Comparison of ENCODE assay signal across 9 mouse cellular contexts in the genomic region with DNA sequence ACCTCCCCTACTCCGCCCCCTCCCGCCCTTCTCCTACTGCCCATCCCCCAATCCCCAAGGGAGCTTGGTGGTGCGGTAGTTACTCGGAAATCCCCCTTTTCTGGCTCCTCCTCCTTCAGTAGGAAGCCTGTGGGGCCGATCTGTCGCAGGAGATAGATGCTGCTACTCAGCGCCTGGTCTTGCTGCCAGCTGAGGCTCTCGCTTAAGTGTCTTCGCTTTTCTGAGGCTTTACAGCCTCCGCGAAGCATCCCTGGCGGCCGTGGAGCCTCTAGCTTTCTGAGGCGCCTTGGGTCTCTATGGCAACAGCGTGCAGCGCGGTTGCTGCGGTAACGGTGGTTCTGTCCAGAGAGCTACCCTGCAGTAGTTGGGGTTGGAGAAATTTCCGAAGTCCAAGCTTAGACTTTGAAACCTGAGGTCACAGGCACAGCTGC. TPM values are rescaled to one million over a fixed set of nuclear protein-coding genes. Genes with fewer than 3 reads are reported as not detected.
DNase-seq lines count a peak whose midpoint lies in the region; ATAC-seq and TF ChIP-seq lines count a peak whose summit lies in the region.
"Had no signal": no experiment of that assay in that cellular context is flagged by ENCODE, and none has a peak within 500 bp of the region (broad histone marks: within the 10 kb centered on the region; RNA-seq: fewer than 3 reads in every experiment).

A gene (minus strand): TSS at position 298 of the 431 bp plus-strand sequence.

- no peak within 1 kb of the TSS for H3K27ac ChIP-seq in ES-Bruce4 (ENCODE audit: insufficient read depth, low read length)
- H3K27ac ChIP-seq in forebrain, embryonic 10.5 days, result peak within 1 kb of the TSS; percentile 60; the same call in 1 of the 2 replicates
- H3K27ac ChIP-seq in layer of hippocampus, adult 2 months, result peak within 1 kb of the TSS; percentile 78
- H3K27ac ChIP-seq in liver, postnatal 0 days (ENCODE audit: low read depth), result no peak within 1 kb of the TSS

- no peaks in the 10 kb centered on the region for H3K4me1 ChIP-seq in ES-Bruce4 (ENCODE audit: control insufficient read depth, insufficient read depth, low read length)
- H3K4me1 ChIP-seq in forebrain, embryonic 10.5 days, result peaks cover 10% of the 10 kb centered on the region
- peaks cover 4% of the 10 kb centered on the region for H3K4me1 ChIP-seq in liver, postnatal 0 days (ENCODE audit: insufficient read depth)

- H3K4me2 ChIP-seq in liver, postnatal 0 days (ENCODE audit: low read depth, low read length), result peak within 1 kb of the TSS; percentile 55

- no peaks in the 10 kb centered on the region for H3K9me3 ChIP-seq in ES-Bruce4 (replicated peaks; ENCODE audit: control insufficient read depth, insufficient read depth, low read length, poor library complexity, severe bottlenecking)
- H3K9me3 ChIP-seq in forebrain, embryonic 10.5 days, result no peaks in the 10 kb centered on the region
- H3K9me3 ChIP-seq in liver, postnatal 0 days (ENCODE audit: low read length), result no peaks in the 10 kb centered on the region

- H3K9ac ChIP-seq in ES-Bruce4 (ENCODE audit: low read depth, poor library complexity, severe bottlenecking), result no peak within 1 kb of the TSS
- H3K9ac ChIP-seq in liver, postnatal 0 days (replicated peaks), result no peak within 1 kb of the TSS

- no peaks in the 10 kb centered on the region for H3K36me3 ChIP-seq in ES-Bruce4 (ENCODE audit: control insufficient read depth, insufficient read depth, low read length, poor library complexity, severe bottlenecking)
- no peaks in the 10 kb centered on the region for H3K36me3 ChIP-seq in forebrain, embryonic 10.5 days (replicated peaks)
- H3K36me3 ChIP-seq in liver, postnatal 0 days (replicated peaks; ENCODE audit: insufficient read depth, low read length), result no peaks in the 10 kb centered on the region

- no peak for TF ChIP-seq EP300 in ES-Bruce4 (IDR thresholded peaks at IDR 0.05; ENCODE audit: insufficient read depth, low read depth, low read length)
- TF ChIP-seq EP300 in liver, postnatal 0 days (IDR thresholded peaks at IDR 0.05; ENCODE audit: low read depth), result no peak

- peak; percentile 93 to 98 for ATAC-seq in hematopoietic stem cell, adult 5-6 weeks (replicated peaks in 1 of 2; ENCODE audit: insufficient read depth in 1 of 2, low FRiP score in 2 of 2, low TSS enrichment in 1 of 2, low read depth in 1 of 2, poor library complexity in 2 of 2, severe bottlenecking in 2 of 2)
- ATAC-seq in liver, postnatal 0 days, result peak; percentile 31; the same call in 1 of the 2 replicates

- no peak for TF ChIP-seq CTCF in ES-Bruce4 (IDR thresholded peaks at IDR 0.05; ENCODE audit: low read depth, low read length)
- TF ChIP-seq CTCF in layer of hippocampus, adult 2 months (conservative IDR thresholded peaks at IDR 0.05), result no peak; the same call in none of the 2 replicates
- TF ChIP-seq CTCF in liver, postnatal 0 days (IDR thresholded peaks at IDR 0.05; ENCODE audit: low read depth), result no peak

- peak within 1 kb of the TSS; percentile 37 for H3K4me3 ChIP-seq in ES-Bruce4 (ENCODE audit: low read depth, low read length)
- H3K4me3 ChIP-seq in forebrain, embryonic 10.5 days, result peak within 1 kb of the TSS; percentile 52
- H3K4me3 ChIP-seq in layer of hippocampus, adult 2 months, result peak within 1 kb of the TSS; percentile 53
- no peak within 1 kb of the TSS for H3K4me3 ChIP-seq in liver, postnatal 0 days (ENCODE audit: low read depth, low read length)

- DNase-seq in brain, embryonic 18.5 days (ENCODE audit: low read depth, low spot score), result peak; percentile 70
- DNase-seq in forebrain, embryonic 10.5 days (ENCODE audit: extremely low spot score, low spot score), result peak; percentile 72
- peak; percentile 88 to 93 for DNase-seq in layer of hippocampus, adult 2 months (ENCODE audit: low spot score in 2 of 2)
- DNase-seq in liver, postnatal 0 days, result peak; percentile 22
- peak; percentile 11 for DNase-seq in ovary, postnatal 14 days (ENCODE audit: low spot score)
- peak; percentile 45 for DNase-seq in thymus, postnatal 4 days

- H3K27me3 ChIP-seq in ES-Bruce4 (ENCODE audit: control insufficient read depth, insufficient read depth, low read length, poor library complexity, severe bottlenecking), result no peaks in the 10 kb centered on the region
- no peaks in the 10 kb centered on the region for H3K27me3 ChIP-seq in forebrain, embryonic 10.5 days (ENCODE audit: poor library complexity, severe bottlenecking)
- no peaks in the 10 kb centered on the region for H3K27me3 ChIP-seq in liver, postnatal 0 days (ENCODE audit: insufficient read depth, low read length)

- TF ChIP-seq POLR2A in ES-Bruce4 (IDR thresholded peaks at IDR 0.05; ENCODE audit: insufficient read depth, low read length), result no peak

- WGBS in forebrain, embryonic 10.5 days, result 1% methylated on average over 20 of the region's 20 CpGs
- WGBS in liver, postnatal 0 days (ENCODE audit: insufficient replicate concordance), result 2% methylated on average over 20 of the region's 20 CpGs

RNA-seq across cellular contexts. Expression of the gene that starts here (rescaled TPM):
- polyA plus RNA-seq in ES-Bruce4 (2011; ENCODE audit: insufficient read depth, insufficient read length, low read depth, missing spikeins), result not detected in 2 replicates
- polyA plus RNA-seq in forebrain, embryonic 10.5 days (2016; fragmentation: Nextera tagmentation; extraction: Ambion mirVana), result not detected in 2 replicates
- 0.38 TPM in 1 of 2 replicates, not detected in the other for total RNA-seq in hematopoietic stem cell, adult 5-6 weeks (2017)
- not detected for total RNA-seq in layer of hippocampus, adult 2 months (2021)
- not detected in 2 replicates for polyA plus RNA-seq in liver, postnatal 0 days (2015; fragmentation: Nextera tagmentation; extraction: Ambion mirVana)
- total RNA-seq: gastrocnemius, postnatal 36 days had no signal

Comparison
In these comparisons a context has a peak if more than half of its experiments do, and no peak if none do; other contexts are left out.
1. Peak in DNase-seq, H3K4me3 ChIP-seq and H3K27ac ChIP-seq in forebrain, embryonic 10.5 days; RNA of the gene not detected or under 1 TPM.
2. Peak in ATAC-seq in hematopoietic stem cell, adult 5-6 weeks; RNA of the gene not detected or under 1 TPM.
3. Peak in DNase-seq, H3K4me3 ChIP-seq and H3K27ac ChIP-seq in layer of hippocampus, adult 2 months; RNA of the gene not detected or under 1 TPM.
4. Peak in DNase-seq, ATAC-seq and H3K4me2 ChIP-seq in liver, postnatal 0 days; RNA of the gene not detected or under 1 TPM.
5. DNase-seq: peak in every context shown above with its lines; median percentile 90 in layer of hippocampus, adult 2 months; 72 in forebrain, embryonic 10.5 days; 70 in brain, embryonic 18.5 days; 45 in thymus, postnatal 4 days; 22 in liver, postnatal 0 days; 11 in ovary, postnatal 14 days.